Mouse (Mus musculus) heart, embryonic 11.5 days (tissue): Measurements from ENCODE around the gene Cnot6. TPM values are rescaled to one million over a fixed set of nuclear protein-coding genes. Genes with fewer than 3 reads are reported as not detected.

ENCODE experiments used
- ATAC-seq: fragments of 200-750 bp; cut with Nextera tagmentation; replicated peaks from 2 replicates; pipeline ENCODE4 v1.8.0; 2017; ENCODE audit warnings: moderate library complexity; ENCODE audit not compliant: insufficient number of reproducible peaks, low FRiP score, low TSS enrichment
- H3K27ac ChIP-seq: fragments of 300-500 bp; sonication (generic); 2 replicates; pipeline ENCODE4 v1.5.1; 2014; ENCODE audit warnings: mild to moderate bottlenecking, low read depth, low read length
- H3K27me3 ChIP-seq: fragments of 300-500 bp; sonication (generic); 2 replicates; pipeline ENCODE4 v1.6.1; 2014; ENCODE audit warnings: mild to moderate bottlenecking, low read length, mixed read lengths; ENCODE audit not compliant: control insufficient read depth, insufficient read depth
- H3K36me3 ChIP-seq: fragments of 300-500 bp; sonication (generic); 2 replicates; pipeline ENCODE4 v1.6.1; 2014; ENCODE audit warnings: mild to moderate bottlenecking, low read length, moderate library complexity, mixed read lengths; ENCODE audit not compliant: control insufficient read depth, insufficient read depth
- H3K4me1 ChIP-seq: fragments of 300-500 bp; sonication (generic); 2 replicates; pipeline ENCODE4 v1.6.1; 2014; ENCODE audit warnings: low read length; ENCODE audit not compliant: control insufficient read depth, insufficient read depth
- H3K4me2 ChIP-seq: fragments of 300-500 bp; sonication (generic); 2 replicates; pipeline ENCODE4 v1.6.1; 2014; ENCODE audit warnings: mild to moderate bottlenecking, moderate library complexity
- H3K4me3 ChIP-seq: fragments of 300-500 bp; sonication (generic); 2 replicates; pipeline ENCODE4 v1.5.1; 2014; ENCODE audit warnings: low read depth, low read length
- H3K9ac ChIP-seq: fragments of 300-500 bp; sonication (generic); 2 replicates; pipeline ENCODE4 v1.6.1; 2014; ENCODE audit warnings: mild to moderate bottlenecking, low read depth, low read length, moderate library complexity
- H3K9me3 ChIP-seq: fragments of 300-500 bp; sonication (generic); replicated peaks from 2 replicates; pipeline ENCODE4 v1.6.1; 2016; ENCODE audit warnings: low read length; ENCODE audit not compliant: control insufficient read depth
- WGBS: fragments of 180-500 bp; shearing (Covaris S2); extraction: QIAGEN DNeasy Blood & Tissue Kit; methylation state at CpG from one replicate; pipeline ENCODE4 v1.1.7; 2014; ENCODE audit not compliant: insufficient replicate concordance; 5-methylcytosine and 5-hydroxymethylcytosine counted together
- polyA plus RNA-seq: library from polyadenylated mRNA; unstranded; fragments of >200 nt; fragmentation: Nextera tagmentation; extraction: Ambion mirVana; gene quantifications from 2 replicates; pipeline ENCODE4 v1.2.1, GENCODE M21; 2014

The Cnot6 gene
- polyA plus RNA-seq, 1 experiment from 2014 or later = 38.7 TPM

GRCm38 (mm10) chr11:49742248-49742647 lies 29.7 kb upstream of the Cnot6 start:
- H3K36me3 ChIP-seq = no peaks in the 10 kb centered on the region
- WGBS = 65% methylated on average over 8 of the region's 8 CpGs

GRCm38 (mm10) chr11:49739776-49740175 lies 27.3 kb upstream of the Cnot6 start:
- Histone ChIP-seq H3K4me3 (no peak overlapping the region), H3K27ac (no peak overlapping the region), H3K27me3 (no peaks in the 10 kb centered on the region), H3K36me3 (no peaks in the 10 kb centered on the region), H3K4me2 (no peak overlapping the region), H3K9me3 (no peaks in the 10 kb centered on the region), H3K9ac (no peak overlapping the region), H3K4me1 (no peaks in the 10 kb centered on the region)
- no peak for ATAC-seq
- 46% methylated on average over 3 of the region's 3 CpGs for WGBS

More at GRCm38 (mm10) chr11:49742248-49742647, 29.7 kb upstream of the Cnot6 start:
- ATAC-seq = no peak
- Histone ChIP-seq H3K27me3 (no peaks in the 10 kb centered on the region), H3K4me1 (no peaks in the 10 kb centered on the region), H3K9me3 (no peaks in the 10 kb centered on the region), H3K9ac (no peak overlapping the region), H3K27ac (no peak overlapping the region), H3K4me2 (no peak overlapping the region), H3K4me3 (no peak overlapping the region)

GRCm38 (mm10) chr11:49738659-49739406 lies 26.3 kb upstream of the Cnot6 start:
- Histone ChIP-seq H3K27me3 (no peaks in the 10 kb centered on the region), H3K4me1 (no peaks in the 10 kb centered on the region), H3K36me3 (no peaks in the 10 kb centered on the region), H3K27ac (no peak overlapping the region), H3K4me3 (no peak overlapping the region), H3K9ac (no peak overlapping the region), H3K9me3 (no peaks in the 10 kb centered on the region), H3K4me2 (no peak overlapping the region)
- 75% methylated on average over 11 of the region's 11 CpGs for WGBS
- ATAC-seq = no peak

DNA sequence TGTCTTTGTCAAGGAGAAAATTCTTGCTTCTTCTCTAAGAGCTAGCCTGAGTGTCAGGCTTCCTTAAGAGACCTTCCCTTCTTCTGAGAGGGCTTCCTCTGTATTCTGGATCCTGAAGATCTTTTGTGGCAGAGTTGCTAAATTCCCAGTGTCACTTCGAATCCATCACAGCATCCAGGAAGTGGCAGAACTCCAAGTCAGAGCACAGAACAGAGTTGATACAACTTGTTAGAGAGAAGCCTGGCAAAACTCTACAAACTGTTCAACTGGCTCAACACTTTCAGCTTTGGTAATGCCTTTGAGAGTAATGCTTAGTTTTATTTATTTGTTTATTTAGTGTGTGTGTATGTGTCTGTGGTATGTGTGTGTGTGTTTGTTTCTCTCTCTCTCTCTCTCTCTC lies 25.1 kb upstream of the Cnot6 start:
- no peaks in the 10 kb centered on the region for H3K36me3 ChIP-seq
- H3K27ac ChIP-seq = no peak overlapping the region
- no peaks in the 10 kb centered on the region for H3K4me1 ChIP-seq
- H3K9me3 ChIP-seq = no peaks in the 10 kb centered on the region
- 42% methylated on average over 1 of the region's 1 CpGs for WGBS
- no peak overlapping the region for H3K4me2 ChIP-seq
- ATAC-seq = no peak
- H3K9ac ChIP-seq = no peak overlapping the region
- no peaks in the 10 kb centered on the region for H3K27me3 ChIP-seq
- no peak overlapping the region for H3K4me3 ChIP-seq

DNA sequence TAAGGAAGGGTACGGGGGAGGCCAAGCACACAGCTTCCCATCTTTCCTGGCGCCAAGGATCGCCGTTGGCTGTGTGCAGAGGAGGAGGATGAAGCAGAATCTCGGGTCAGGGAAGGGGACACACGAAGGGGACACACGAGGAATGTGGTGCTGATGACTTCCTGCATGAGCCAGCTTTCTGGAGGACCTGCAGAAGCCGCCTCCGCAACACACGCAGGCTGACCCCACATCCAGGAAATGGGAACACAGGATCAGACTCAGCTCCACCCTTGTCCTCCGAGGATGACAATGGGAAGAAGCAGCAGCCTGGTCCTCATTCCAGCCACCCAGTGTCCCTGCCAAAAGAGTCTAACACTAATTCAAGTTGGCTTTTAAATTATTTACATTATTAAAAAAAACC lies 22.2 kb upstream of the Cnot6 start:
- ATAC-seq = no peak
- Histone ChIP-seq H3K27me3 (no peaks in the 10 kb centered on the region), H3K4me3 (no peak overlapping the region), H3K4me1 (no peaks in the 10 kb centered on the region), H3K27ac (no peak overlapping the region), H3K9ac (no peak overlapping the region), H3K4me2 (no peak overlapping the region), H3K9me3 (no peaks in the 10 kb centered on the region), H3K36me3 (no peaks in the 10 kb centered on the region)
- 74% methylated on average over 11 of the region's 11 CpGs for WGBS

- Histone ChIP-seq H3K27me3 (no peaks in the 10 kb centered on the region), H3K9ac (no peak overlapping the region), H3K9me3 (no peaks in the 10 kb centered on the region), H3K27ac (no peak overlapping the region), H3K4me1 (no peaks in the 10 kb centered on the region), H3K36me3 (no peaks in the 10 kb centered on the region), H3K4me2 (no peak overlapping the region), H3K4me3 (no peak overlapping the region)
- 53% methylated on average over 5 of the region's 5 CpGs for WGBS
- no peak; the same call in 1 of the 2 replicates for ATAC-seq
Observed at GRCm38 (mm10) chr11:49730275-49730948, 17.9 kb upstream of the Cnot6 start.

- Histone ChIP-seq H3K27me3 (no peaks in the 10 kb centered on the region), H3K4me2 (no peak overlapping the region), H3K4me1 (no peaks in the 10 kb centered on the region), H3K4me3 (no peak overlapping the region), H3K27ac (no peak overlapping the region), H3K36me3 (no peaks in the 10 kb centered on the region), H3K9me3 (no peaks in the 10 kb centered on the region), H3K9ac (no peak overlapping the region)
- 6% methylated on average over 3 of the region's 3 CpGs for WGBS
- ATAC-seq = no peak
Observed at GRCm38 (mm10) chr11:49727877-49728276, 15.4 kb upstream of the Cnot6 start.

DNA sequence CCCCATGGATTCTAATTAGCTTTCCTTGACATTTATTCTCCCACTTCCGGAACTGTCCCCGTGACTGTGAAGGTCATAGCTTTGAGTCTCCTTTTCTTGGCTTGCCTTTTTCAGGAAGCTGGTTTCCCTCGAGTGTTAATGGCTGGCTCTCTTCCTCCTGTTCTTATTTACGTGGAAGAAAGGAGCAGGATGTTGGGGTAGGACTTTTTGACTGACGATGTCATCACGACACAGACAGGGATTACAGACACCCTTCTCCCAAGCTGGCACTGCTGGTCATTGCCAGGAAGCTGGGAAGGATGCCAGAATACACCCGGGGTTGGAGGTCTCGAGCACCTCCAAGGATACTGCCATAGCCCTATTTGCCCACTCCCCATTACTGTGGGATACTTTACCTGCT lies 14.3 kb upstream of the Cnot6 start:
- Histone ChIP-seq H3K27me3 (no peaks in the 10 kb centered on the region), H3K27ac (no peak overlapping the region), H3K4me1 (no peaks in the 10 kb centered on the region), H3K9me3 (no peaks in the 10 kb centered on the region), H3K36me3 (no peaks in the 10 kb centered on the region), H3K4me2 (no peak overlapping the region), H3K9ac (no peak overlapping the region), H3K4me3 (no peak overlapping the region)
- 52% methylated on average over 8 of the region's 8 CpGs for WGBS
- no peak for ATAC-seq

- WGBS = 76% methylated on average over 2 of the region's 2 CpGs
- Histone ChIP-seq H3K4me1 (peaks cover 8% of the 10 kb centered on the region), H3K9ac (no peak overlapping the region), H3K27ac (no peak overlapping the region), H3K36me3 (no peaks in the 10 kb centered on the region), H3K9me3 (no peaks in the 10 kb centered on the region), H3K4me3 (no peak overlapping the region), H3K4me2 (no peak overlapping the region), H3K27me3 (no peaks in the 10 kb centered on the region)
- no peak for ATAC-seq
Observed at GRCm38 (mm10) chr11:49724676-49725075, 12.2 kb upstream of the Cnot6 start.
